Mouse (Mus musculus) olfactory bulb, adult 2 months (tissue): ENCODE data around the gene Cabp7.

Experiments
- CTCF ChIP-seq: fragments of 200-500 bp; IDR thresholded peaks from 2 replicates; pipeline ENCODE4 v1.5.1; 2012; ENCODE audit warnings: low read depth, mild to moderate bottlenecking, low read length, moderate library complexity; ENCODE audit not compliant: insufficient read depth
- POLR2A ChIP-seq: fragments of 200-500 bp; IDR thresholded peaks from 2 replicates; pipeline ENCODE4 v1.6.1; 2012; ENCODE audit warnings: mild to moderate bottlenecking, low read depth, low read length, moderate library complexity; ENCODE audit not compliant: insufficient read depth

GRCm38 (mm10) chr11:4757789-4758158 lies 11.2 kb upstream of the Cabp7 start:
- no peak for TF ChIP-seq CTCF
- TF ChIP-seq POLR2A: no peak
